Mouse (Mus musculus): ENCODE measurements around the gene Ube4b.
A peak's percentile ranks its signal among the peaks of the same experiment; 100 is the strongest.
"Not testable (repeated sequence)": the region's sequence is repeated elsewhere in the genome, so short reads cannot be mapped to it uniquely, and the experiment has no call there.

The Ube4b gene

GRCm38 (mm10) chr4:149426325-149427199, at the start of gene Ube4b:
Gene Ube4b, minus strand, starts transcription at chr4:149426749.
- DNase-seq, result peak; percentile 98

GRCm38 (mm10) chr4:149475096-149475495, 48.5 kb upstream of the Ube4b start:
- no peak for DNase-seq

GRCm38 (mm10) chr4:149469557-149469956, 43.0 kb upstream of the Ube4b start:
- DNase-seq, result no peak

- DNase-seq, result no peak
Measured at GRCm38 (mm10) chr4:149463435-149463950, 36.9 kb upstream of the Ube4b start.

- DNase-seq, result no peak
Measured at GRCm38 (mm10) chr4:149462305-149462971, 35.9 kb upstream of the Ube4b start.

GRCm38 (mm10) chr4:149461579-149462304, 35.2 kb upstream of the Ube4b start:
- DNase-seq, result peak; percentile 44

GRCm38 (mm10) chr4:149460475-149460874, 33.9 kb upstream of the Ube4b start:
- not testable (repeated sequence) for DNase-seq

- DNase-seq, result no peak
Measured at GRCm38 (mm10) chr4:149459425-149459824, 32.9 kb upstream of the Ube4b start.

- DNase-seq, result no peak
Measured at GRCm38 (mm10) chr4:149458526-149458925, 32.0 kb upstream of the Ube4b start.

- no peak for DNase-seq
Measured at GRCm38 (mm10) chr4:149457831-149458430, 31.4 kb upstream of the Ube4b start.

GRCm38 (mm10) chr4:149457163-149457562, 30.6 kb upstream of the Ube4b start:
- not testable (repeated sequence) for DNase-seq

GRCm38 (mm10) chr4:149454879-149455278, 28.3 kb upstream of the Ube4b start, which contains the start of gene Rbp7:
Gene Rbp7, minus strand, starts transcription at chr4:149454978.
- DNase-seq, result no peak

GRCm38 (mm10) chr4:149454263-149454662, 27.7 kb upstream of the Ube4b start:
- DNase-seq, result no peak

GRCm38 (mm10) chr4:149453656-149454055, 27.1 kb upstream of the Ube4b start:
- DNase-seq, result peak; percentile 42

- no peak for DNase-seq
Measured at GRCm38 (mm10) chr4:149450636-149451035, 24.1 kb upstream of the Ube4b start.

GRCm38 (mm10) chr4:149446309-149446708, 19.8 kb upstream of the Ube4b start:
- DNase-seq, result no peak

- peak; percentile 74 for DNase-seq
Measured at GRCm38 (mm10) chr4:149445868-149446267, 19.3 kb upstream of the Ube4b start.

GRCm38 (mm10) chr4:149444964-149445701, 18.6 kb upstream of the Ube4b start:
- peak; percentile 95 for DNase-seq

GRCm38 (mm10) chr4:149444465-149444864, 17.9 kb upstream of the Ube4b start:
- DNase-seq, result no peak

- DNase-seq, result peak; percentile 45
Measured at GRCm38 (mm10) chr4:149442436-149442835, 15.9 kb upstream of the Ube4b start.

- no peak for DNase-seq
Measured at GRCm38 (mm10) chr4:149440576-149440975, 14.0 kb upstream of the Ube4b start.

- DNase-seq, result not testable (repeated sequence)
Measured at GRCm38 (mm10) chr4:149431887-149432286, 5.3 kb upstream of the Ube4b start.
